Mouse (Mus musculus): ENCODE measurements around the gene Tmtc2. TPM values are rescaled to one million over a fixed set of nuclear protein-coding genes. Genes with fewer than 3 reads are reported as not detected.
"Not testable (repeated sequence)": the region's sequence is repeated elsewhere in the genome, so short reads cannot be mapped to it uniquely, and the experiment has no call there.

Gene Tmtc2
- polyA plus RNA-seq, 1 experiment = 2.9 TPM

DNA sequence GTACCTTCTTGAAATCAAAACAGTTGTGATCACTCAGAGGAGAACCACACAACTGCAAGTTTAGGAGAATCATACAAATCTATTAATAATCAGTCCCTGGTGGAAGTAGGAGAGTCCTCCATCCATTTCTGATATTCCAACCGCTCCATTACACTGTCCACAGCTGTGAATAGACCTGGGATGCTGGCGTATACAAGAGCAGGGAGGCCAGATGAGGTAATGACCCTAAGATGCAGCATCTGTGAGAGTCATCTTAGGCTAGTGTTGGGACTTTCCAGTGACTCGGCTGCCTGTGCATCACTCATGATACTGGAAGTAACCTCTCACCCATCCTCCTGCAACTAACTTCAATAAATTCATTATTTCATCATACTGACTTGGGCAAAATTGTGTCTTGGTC lies 293.3 kb downstream of the Tmtc2 start:
- 81% methylated on average over 3 of the region's 3 CpGs for WGBS
- H3K36me3 ChIP-seq (ENCODE audit: control insufficient read depth, insufficient read depth, low read length) = no peaks in the 10 kb centered on the region
- H3K27me3 ChIP-seq (ENCODE audit: control insufficient read depth, insufficient read depth, low read length) = no peaks in the 10 kb centered on the region
- TF ChIP-seq POLR2A (IDR thresholded peaks at IDR 0.05; ENCODE audit: low read depth, low read length) (no peak), CTCF (IDR thresholded peaks at IDR 0.05; ENCODE audit: extremely low read depth, insufficient read length, insufficient replicate concordance, low read depth, low read length) (no peak)
- no peak overlapping the region for H3K4me3 ChIP-seq (ENCODE audit: low read depth, low read length)
- H3K27ac ChIP-seq (ENCODE audit: insufficient read depth, low read depth, low read length) = no peak overlapping the region
- H3K4me1 ChIP-seq (ENCODE audit: control insufficient read depth, insufficient read depth, insufficient read length, low read length) = no peaks in the 10 kb centered on the region

- Histone ChIP-seq H3K36me3 (ENCODE audit: control insufficient read depth, insufficient read depth, low read length) (no peaks in the 10 kb centered on the region), H3K27ac (ENCODE audit: insufficient read depth, low read depth, low read length) (no peak overlapping the region), H3K27me3 (ENCODE audit: control insufficient read depth, insufficient read depth, low read length) (no peaks in the 10 kb centered on the region), H3K4me3 (ENCODE audit: low read depth, low read length) (no peak overlapping the region), H3K4me1 (ENCODE audit: control insufficient read depth, insufficient read depth, insufficient read length, low read length) (no peaks in the 10 kb centered on the region)
- 85% methylated on average over 3 of the region's 3 CpGs for WGBS
- TF ChIP-seq POLR2A (IDR thresholded peaks at IDR 0.05; ENCODE audit: low read depth, low read length) = no peak
- no peak for TF ChIP-seq CTCF (IDR thresholded peaks at IDR 0.05; ENCODE audit: extremely low read depth, insufficient read length, insufficient replicate concordance, low read depth, low read length)
Measured at GRCm38 (mm10) chr10:105260053-105260452, 314.2 kb downstream of the Tmtc2 start.

- WGBS = 85% methylated on average over 22 of the region's 22 CpGs
Measured at GRCm38 (mm10) chr10:105238291-105238690, 336.0 kb downstream of the Tmtc2 start.

DNA sequence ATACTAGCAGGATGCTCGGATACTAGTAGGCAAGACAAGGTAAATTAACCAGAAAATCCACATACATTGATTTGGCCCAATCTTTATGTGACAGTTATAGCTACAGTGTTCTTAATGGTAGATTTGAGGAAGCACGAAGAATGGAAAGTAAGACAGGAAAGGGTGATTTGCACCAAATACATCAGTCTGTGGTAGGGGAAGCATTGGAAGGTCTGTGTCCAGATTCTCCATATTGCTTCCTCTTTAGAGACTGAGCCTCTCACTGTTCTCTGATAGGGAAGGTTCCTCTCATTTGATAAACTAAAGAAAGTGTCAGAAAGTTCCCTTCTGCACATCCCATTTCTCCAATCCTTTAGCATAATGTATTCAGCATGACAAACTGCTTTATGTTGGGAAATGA lies 341.4 kb downstream of the Tmtc2 start:
- 82% methylated on average over 2 of the region's 2 CpGs for WGBS
- no peak overlapping the region for H3K27ac ChIP-seq (ENCODE audit: insufficient read depth, low read depth, low read length)
- no peaks in the 10 kb centered on the region for H3K36me3 ChIP-seq (ENCODE audit: control insufficient read depth, insufficient read depth, low read length)
- H3K4me3 ChIP-seq (ENCODE audit: low read depth, low read length) = no peak overlapping the region
- no peak for TF ChIP-seq POLR2A (IDR thresholded peaks at IDR 0.05; ENCODE audit: low read depth, low read length)
- no peak for TF ChIP-seq CTCF (IDR thresholded peaks at IDR 0.05; ENCODE audit: extremely low read depth, insufficient read length, insufficient replicate concordance, low read depth, low read length)
- H3K4me1 ChIP-seq (ENCODE audit: control insufficient read depth, insufficient read depth, insufficient read length, low read length) = no peaks in the 10 kb centered on the region
- no peaks in the 10 kb centered on the region for H3K27me3 ChIP-seq (ENCODE audit: control insufficient read depth, insufficient read depth, low read length)

More at GRCm38 (mm10) chr10:105238291-105238690, 336.0 kb downstream of the Tmtc2 start:
- H3K36me3 ChIP-seq (ENCODE audit: control insufficient read depth, insufficient read depth, low read length); H3K4me1 ChIP-seq (ENCODE audit: control insufficient read depth, insufficient read depth, insufficient read length, low read length); H3K4me3 ChIP-seq (ENCODE audit: low read depth, low read length); H3K27me3 ChIP-seq (ENCODE audit: control insufficient read depth, insufficient read depth, low read length); H3K27ac ChIP-seq (ENCODE audit: insufficient read depth, low read depth, low read length): not testable (repeated sequence)

GRCm38 (mm10) chr10:105230416-105230815 lies 343.8 kb downstream of the Tmtc2 start:
- H3K4me1 ChIP-seq (ENCODE audit: control insufficient read depth, insufficient read depth, insufficient read length, low read length) = no peaks in the 10 kb centered on the region
- H3K27me3 ChIP-seq (ENCODE audit: control insufficient read depth, insufficient read depth, low read length) = no peaks in the 10 kb centered on the region
- H3K4me3 ChIP-seq (ENCODE audit: low read depth, low read length) = no peak overlapping the region
- no peak overlapping the region for H3K27ac ChIP-seq (ENCODE audit: insufficient read depth, low read depth, low read length)
- TF ChIP-seq CTCF (IDR thresholded peaks at IDR 0.05; ENCODE audit: extremely low read depth, insufficient read length, insufficient replicate concordance, low read depth, low read length) = no peak
- no peak for TF ChIP-seq POLR2A (IDR thresholded peaks at IDR 0.05; ENCODE audit: low read depth, low read length)
- WGBS = 87% methylated on average over 7 of the region's 7 CpGs
- no peaks in the 10 kb centered on the region for H3K36me3 ChIP-seq (ENCODE audit: control insufficient read depth, insufficient read depth, low read length)

DNA sequence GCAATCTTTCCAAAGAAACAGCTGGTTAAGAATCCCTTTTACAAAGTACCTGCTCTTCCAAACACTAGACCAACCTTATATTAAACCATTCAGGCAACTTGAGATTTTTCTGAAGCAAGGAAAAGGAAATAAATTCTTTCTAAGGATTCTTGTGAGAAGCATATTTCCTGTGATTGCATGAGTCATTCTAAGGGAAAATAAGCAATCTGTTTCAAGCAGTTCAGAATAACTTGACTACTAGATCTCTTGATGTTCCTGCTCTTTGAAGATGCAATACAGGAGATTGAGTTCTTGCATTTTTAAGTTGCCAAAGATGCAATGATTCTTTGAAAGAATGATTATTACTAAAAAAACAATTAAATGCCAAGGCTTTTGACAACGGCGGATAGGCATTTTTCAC lies 345.6 kb downstream of the Tmtc2 start:
- H3K27ac ChIP-seq (ENCODE audit: insufficient read depth, low read depth, low read length) = no peak overlapping the region
- no peak for TF ChIP-seq POLR2A (IDR thresholded peaks at IDR 0.05; ENCODE audit: low read depth, low read length)
- TF ChIP-seq CTCF (IDR thresholded peaks at IDR 0.05; ENCODE audit: extremely low read depth, insufficient read length, insufficient replicate concordance, low read depth, low read length) = no peak
- no peaks in the 10 kb centered on the region for H3K27me3 ChIP-seq (ENCODE audit: control insufficient read depth, insufficient read depth, low read length)
- 96% methylated on average over 2 of the region's 2 CpGs for WGBS
- H3K4me1 ChIP-seq (ENCODE audit: control insufficient read depth, insufficient read depth, insufficient read length, low read length) = no peaks in the 10 kb centered on the region
- H3K4me3 ChIP-seq (ENCODE audit: low read depth, low read length) = no peak overlapping the region
- H3K36me3 ChIP-seq (ENCODE audit: control insufficient read depth, insufficient read depth, low read length) = no peaks in the 10 kb centered on the region

DNA sequence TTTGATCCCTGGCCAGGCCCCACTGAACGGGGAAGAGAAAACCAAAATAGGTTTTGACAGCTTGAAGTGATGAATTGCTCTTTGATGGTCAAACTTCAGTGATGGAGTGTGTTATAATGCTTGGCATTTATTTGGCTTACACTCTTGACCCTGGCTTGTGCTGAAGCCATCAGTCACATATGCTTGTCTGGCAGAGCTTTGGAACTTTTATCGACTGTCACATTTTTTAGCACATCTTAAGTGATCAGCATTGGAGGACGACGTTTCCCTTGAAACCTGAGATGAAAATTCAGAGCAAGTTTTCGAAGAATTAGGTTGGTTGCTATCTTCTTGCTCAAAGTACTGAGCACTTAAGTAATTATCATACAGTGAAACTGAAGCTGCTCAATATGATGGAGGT lies 346.6 kb downstream of the Tmtc2 start:
- Histone ChIP-seq H3K4me1 (ENCODE audit: control insufficient read depth, insufficient read depth, insufficient read length, low read length) (no peaks in the 10 kb centered on the region), H3K4me3 (ENCODE audit: low read depth, low read length) (no peak overlapping the region), H3K27ac (ENCODE audit: insufficient read depth, low read depth, low read length) (no peak overlapping the region), H3K36me3 (ENCODE audit: control insufficient read depth, insufficient read depth, low read length) (no peaks in the 10 kb centered on the region), H3K27me3 (ENCODE audit: control insufficient read depth, insufficient read depth, low read length) (no peaks in the 10 kb centered on the region)
- whole genome bisulfite sequencing = 62% methylated on average over 5 of the region's 5 CpGs
- TF ChIP-seq POLR2A (IDR thresholded peaks at IDR 0.05; ENCODE audit: low read depth, low read length) (no peak), CTCF (IDR thresholded peaks at IDR 0.05; ENCODE audit: extremely low read depth, insufficient read length, insufficient replicate concordance, low read depth, low read length) (no peak)

DNA sequence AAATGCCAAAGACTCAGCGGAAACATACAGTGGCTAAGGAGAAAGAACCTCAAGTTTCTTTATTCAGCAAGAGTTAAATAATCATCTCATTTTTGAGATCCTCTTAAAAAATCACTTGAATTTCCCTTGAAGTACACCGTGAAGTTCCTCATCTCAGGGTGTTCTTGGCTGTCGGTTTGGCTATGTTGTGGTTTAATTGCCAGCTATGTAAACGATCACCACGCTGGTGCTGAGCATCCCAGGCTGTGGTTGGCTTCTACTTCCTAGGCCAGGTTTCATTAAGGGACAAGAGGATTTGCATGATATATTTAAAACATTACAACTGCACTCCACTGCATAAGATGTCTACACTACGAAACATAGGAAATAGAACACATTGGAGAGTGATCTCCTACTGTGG lies 348.5 kb downstream of the Tmtc2 start:
- H3K36me3 ChIP-seq (ENCODE audit: control insufficient read depth, insufficient read depth, low read length) = no peaks in the 10 kb centered on the region
- TF ChIP-seq POLR2A (IDR thresholded peaks at IDR 0.05; ENCODE audit: low read depth, low read length) = no peak
- no peak for TF ChIP-seq CTCF (IDR thresholded peaks at IDR 0.05; ENCODE audit: extremely low read depth, insufficient read length, insufficient replicate concordance, low read depth, low read length)
- 77% methylated on average over 6 of the region's 6 CpGs for WGBS
- no peak overlapping the region for H3K4me3 ChIP-seq (ENCODE audit: low read depth, low read length)
- H3K27me3 ChIP-seq (ENCODE audit: control insufficient read depth, insufficient read depth, low read length) = no peaks in the 10 kb centered on the region
- no peaks in the 10 kb centered on the region for H3K4me1 ChIP-seq (ENCODE audit: control insufficient read depth, insufficient read depth, insufficient read length, low read length)
- H3K27ac ChIP-seq (ENCODE audit: insufficient read depth, low read depth, low read length) = no peak overlapping the region

Measured in small intestine, adult 2 months (tissue).